Mouse (Mus musculus) brown adipose tissue, adult 24 weeks (tissue): ENCODE measurements at regions not wholly inside any gene's neighbourhood (a gene's known extent, or its start where the extent isn't known, plus 50 kb on each side); places are given as distances from the start of the nearest gene placed in this dataset.

Source experiments
- H3K27ac ChIP-seq: fragments of 200-500 bp; replicated peaks from 2 replicates; pipeline ENCODE4 v1.5.1; 2012; ENCODE audit warnings: low read depth, mild to moderate bottlenecking, low read length
- H3K4me1 ChIP-seq: fragments of 200-500 bp; 2 replicates; pipeline ENCODE4 v1.6.1; 2012; ENCODE audit warnings: low read length, mixed read lengths; ENCODE audit not compliant: control insufficient read depth, insufficient read depth, insufficient read length
- H3K4me3 ChIP-seq: fragments of 200-500 bp; 2 replicates; pipeline ENCODE4 v1.5.1; 2012; ENCODE audit warnings: low read depth, mild to moderate bottlenecking, low read length, moderate library complexity; ENCODE audit not compliant: insufficient read depth

DNA sequence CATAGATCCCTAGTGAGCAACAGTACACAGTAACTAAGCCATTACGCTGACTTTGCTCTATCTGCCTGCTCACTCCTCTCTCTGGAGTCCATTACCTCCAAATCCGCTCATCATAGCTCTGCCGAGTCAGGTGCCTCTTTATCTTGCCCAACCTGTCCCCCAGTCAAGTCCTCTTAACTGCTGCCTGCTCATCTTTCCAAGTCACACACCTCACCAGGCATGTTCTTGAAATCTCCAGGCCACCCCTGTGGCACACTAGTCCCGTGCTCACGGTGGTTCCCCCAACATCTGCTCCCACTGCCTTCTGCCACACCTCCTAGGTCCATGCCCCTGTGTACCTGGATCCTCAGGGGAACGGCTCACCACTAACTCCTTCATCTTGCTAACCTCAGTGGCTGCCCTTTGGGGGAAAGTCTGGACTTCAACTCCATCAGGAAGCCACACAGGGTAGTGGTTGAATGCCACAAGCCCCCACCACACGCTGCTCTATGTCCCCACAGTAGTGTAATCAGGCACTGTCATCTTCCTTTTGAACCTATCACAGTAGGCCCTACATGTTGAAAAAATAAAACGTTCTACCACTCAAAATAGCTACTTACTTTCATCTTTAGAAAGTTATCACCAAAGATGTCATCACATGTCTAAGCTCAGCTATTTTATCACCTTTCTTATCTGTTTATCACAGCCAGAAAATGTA is 126.3 kb upstream of the Klf14 start:
- no peak overlapping the region for H3K4me3 ChIP-seq
- no peak overlapping the region for H3K27ac ChIP-seq
- peaks cover 27% of the 10 kb centered on the region for H3K4me1 ChIP-seq

DNA sequence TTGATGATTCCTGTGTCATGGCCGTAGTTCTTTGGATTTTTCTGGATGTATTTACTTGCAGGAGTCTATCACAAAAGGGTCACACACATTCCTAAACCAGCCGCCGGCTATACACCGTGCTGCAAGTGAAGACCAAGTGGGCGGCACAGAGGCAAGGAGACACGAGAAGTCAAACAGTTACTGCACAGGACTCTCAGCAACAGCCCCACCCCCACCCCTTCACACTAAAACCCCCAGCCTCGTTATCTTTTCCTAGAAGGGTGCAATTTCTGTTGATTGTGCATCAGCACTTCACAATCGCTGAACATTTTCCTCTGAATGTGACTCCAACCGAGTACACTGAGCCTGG is 126.9 kb upstream of the Klf14 start:
- no peak overlapping the region for H3K4me3 ChIP-seq
- H3K27ac ChIP-seq = no peak overlapping the region
- peaks cover 30% of the 10 kb centered on the region for H3K4me1 ChIP-seq

DNA sequence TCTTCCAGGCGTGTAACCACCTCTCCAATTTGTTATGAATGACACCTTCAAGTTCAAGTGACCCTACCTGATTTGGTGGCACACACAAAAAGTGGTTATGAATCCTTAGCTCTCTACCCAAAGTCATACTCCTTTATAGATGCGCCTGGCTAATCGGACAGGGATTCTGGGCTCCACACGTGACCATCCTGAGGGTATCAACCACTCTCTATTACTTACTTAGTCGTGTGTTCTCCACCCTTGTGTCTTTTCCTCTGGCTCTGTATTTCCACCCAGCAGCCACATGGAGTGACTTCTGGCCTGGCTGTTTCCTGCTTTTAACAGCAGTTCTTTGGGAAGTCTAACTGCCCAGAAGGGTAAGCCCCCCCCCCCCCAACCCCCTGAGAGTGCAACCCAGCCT is 127.4 kb upstream of the Klf14 start:
- Histone ChIP-seq H3K4me3 (no peak overlapping the region), H3K4me1 (peaks cover 34% of the 10 kb centered on the region), H3K27ac (no peak overlapping the region)

DNA sequence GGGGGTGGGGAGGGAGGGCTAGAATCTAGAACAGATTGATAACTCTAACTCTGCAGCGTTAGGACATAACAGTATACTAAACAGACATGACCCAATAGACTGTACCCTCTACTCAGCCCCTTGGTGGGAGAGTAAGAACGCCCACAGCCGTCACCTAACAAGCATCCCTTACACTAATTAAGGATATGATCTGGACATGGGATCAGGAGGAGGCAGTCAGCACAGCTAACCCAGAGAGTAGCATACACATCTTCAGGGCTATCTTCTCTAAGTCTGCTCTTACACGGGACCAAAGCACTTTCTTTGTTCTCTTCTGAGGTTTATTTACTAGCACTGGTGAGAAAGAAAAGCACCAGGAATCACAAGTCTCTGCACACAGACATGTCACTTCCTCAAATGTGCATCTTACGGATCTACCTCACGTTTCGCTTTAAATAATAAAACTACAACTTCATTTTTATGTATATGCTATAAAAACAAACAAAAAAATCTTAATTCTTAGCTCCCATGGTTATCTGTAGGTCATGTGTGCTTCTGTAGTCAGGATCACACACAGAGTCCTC is 128.0 kb upstream of the Klf14 start:
- peaks cover 38% of the 10 kb centered on the region for H3K4me1 ChIP-seq
- no peak overlapping the region for H3K4me3 ChIP-seq
- no peak overlapping the region for H3K27ac ChIP-seq

DNA sequence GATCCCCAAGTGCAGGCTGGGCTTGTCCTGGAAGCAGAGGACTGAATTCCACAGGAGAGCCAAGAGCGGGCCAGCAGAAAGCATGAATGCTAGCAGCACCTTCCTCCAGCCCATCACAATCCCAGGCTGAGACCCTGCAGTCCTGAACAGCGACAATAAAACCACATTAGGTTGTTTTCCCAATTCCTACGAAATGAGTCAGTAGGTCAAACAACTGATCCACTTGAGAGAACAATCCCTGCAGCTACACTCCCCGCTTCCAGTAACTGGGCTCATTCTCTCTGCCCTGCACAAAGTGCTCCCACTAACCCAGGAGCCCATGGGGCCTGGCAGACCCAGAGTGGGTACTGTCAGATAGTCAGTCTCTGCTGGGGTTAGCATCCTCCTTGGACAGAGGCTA is 128.6 kb upstream of the Klf14 start:
- Histone ChIP-seq H3K27ac (0 out of 2 replicates have a peak overlapping the region, but pooled peaks have one; percentile 1), H3K4me1 (peaks cover 34% of the 10 kb centered on the region), H3K4me3 (no peak overlapping the region)

DNA sequence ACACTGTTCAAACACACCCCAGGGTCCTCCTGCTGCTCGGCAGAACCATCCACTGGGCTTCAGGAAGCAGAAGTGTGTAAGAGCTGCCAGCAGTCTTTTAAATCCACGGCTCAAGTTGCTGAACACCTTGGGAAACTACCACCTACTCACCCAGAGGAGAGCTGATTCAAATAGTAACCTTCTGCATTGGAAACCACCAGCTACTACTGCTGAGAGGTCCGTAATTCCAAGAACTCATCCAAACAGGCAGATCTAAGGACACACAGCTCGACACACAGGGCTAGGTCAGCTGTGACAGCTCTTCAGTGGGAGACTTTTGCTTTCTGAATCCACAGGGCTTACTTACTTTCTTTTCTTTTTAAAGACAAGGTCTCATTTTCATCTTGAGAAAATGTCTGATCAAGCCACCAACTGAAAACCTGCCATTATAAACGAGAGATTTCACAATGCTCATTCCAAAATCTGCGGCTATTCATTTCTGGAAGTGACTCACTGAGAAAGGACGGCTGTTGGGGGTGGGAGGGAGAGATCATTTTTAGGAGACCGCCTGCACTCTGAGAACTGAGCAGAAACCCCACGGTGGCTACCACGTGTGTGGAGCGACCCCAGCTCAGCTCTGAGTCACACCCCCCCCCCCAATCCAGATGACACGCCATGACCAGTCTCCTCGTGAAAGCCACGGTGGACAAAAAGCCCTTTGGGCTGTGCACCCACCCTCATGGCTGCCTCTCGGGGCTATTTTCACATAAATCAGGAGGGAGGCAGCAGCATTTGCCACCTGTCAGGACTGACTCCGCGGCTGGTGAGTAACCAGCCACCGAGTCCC is 129.5 kb upstream of the Klf14 start:
- peak overlapping the region; percentile 42 for H3K27ac ChIP-seq
- no peak overlapping the region for H3K4me3 ChIP-seq

DNA sequence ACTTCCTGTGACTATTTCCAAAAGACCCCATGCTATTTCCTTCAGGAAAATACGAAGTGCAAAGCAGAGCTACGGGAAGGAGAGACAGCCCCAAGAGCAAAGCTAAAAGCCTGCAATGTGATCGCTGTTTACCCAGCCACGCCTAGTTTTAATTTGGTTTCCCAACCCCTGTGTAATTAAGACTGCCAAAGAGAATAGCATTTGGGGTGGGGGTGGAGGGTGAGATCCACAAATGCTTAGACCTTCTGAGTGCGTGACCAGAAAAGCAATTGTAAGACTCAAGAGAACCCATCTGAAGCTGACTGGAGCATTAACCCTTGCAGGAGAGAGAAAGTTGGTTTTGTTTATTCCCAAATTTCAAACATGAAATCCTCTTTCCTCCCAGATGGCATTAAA is 130.1 kb upstream of the Klf14 start:
- Histone ChIP-seq H3K4me3 (no peak overlapping the region), H3K27ac (peak overlapping the region; percentile 42), H3K4me1 (peaks cover 29% of the 10 kb centered on the region)

More for the DNA sequence above, 129.5 kb upstream of the Klf14 start:
- H3K4me1 ChIP-seq = peaks cover 29% of the 10 kb centered on the region

DNA sequence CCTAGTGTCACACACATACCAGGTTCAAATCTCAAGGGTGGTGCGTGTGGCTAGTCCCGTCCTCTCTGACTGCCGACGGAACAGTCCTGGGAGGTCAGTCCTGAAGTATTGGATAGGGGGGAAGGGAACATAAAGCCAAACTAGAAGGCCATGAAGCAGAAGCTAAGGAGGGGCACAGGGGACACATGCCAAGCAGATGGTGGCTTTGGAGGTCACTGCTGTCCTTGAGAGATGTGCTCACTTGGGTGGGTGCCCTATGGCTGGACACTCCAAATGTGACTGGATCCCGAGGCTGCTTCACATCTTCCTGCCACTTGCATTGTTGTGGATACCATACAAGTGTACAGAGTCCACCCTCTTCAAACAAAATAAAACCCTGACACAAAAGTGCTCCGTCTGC is 131.4 kb upstream of the Klf14 start:
- peaks cover 29% of the 10 kb centered on the region for H3K4me1 ChIP-seq
- H3K4me3 ChIP-seq = no peak overlapping the region
- H3K27ac ChIP-seq = peak overlapping the region; percentile 85

DNA sequence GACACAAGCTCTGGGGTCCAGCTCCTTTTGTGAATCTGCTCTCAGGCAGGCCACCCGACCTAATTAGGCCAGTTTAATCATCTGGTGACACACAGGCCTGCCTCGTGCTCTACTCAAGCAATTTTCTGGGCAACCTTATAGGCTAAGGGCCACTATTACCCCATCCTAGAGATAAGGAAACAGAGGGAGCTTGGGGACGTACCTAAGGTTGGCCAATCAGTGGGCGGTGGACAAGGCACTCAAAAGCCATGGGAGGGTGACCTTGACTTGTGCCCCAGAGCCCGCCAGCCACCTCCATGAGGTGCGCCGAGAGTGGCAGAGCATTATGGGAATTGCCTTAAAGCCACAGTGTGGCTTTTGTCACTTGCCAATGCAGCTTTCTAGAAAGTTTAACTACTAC is 131.9 kb upstream of the Klf14 start:
- H3K4me3 ChIP-seq = no peak overlapping the region
- peak overlapping the region; percentile 85 for H3K27ac ChIP-seq
- peaks cover 29% of the 10 kb centered on the region for H3K4me1 ChIP-seq

DNA sequence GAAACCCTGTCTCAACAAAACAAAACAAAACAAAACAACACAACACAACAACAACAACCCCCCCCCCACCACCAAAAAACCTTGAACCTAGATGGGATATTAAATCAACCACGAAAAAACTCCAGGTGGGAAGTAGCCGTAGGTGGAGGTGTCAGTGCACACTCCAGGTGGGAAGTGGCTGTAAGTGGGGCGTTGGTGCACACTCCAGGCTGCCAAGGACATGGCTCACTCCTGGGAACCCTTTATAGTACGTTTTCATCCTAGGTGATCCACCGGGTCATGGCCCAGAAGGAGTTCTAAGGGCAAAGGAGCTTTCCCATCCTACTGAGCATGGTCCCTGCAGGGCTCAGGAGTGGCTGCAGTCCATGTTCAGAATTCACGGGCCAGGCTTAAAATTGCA is 133.4 kb upstream of the Klf14 start:
- no peak overlapping the region for H3K4me3 ChIP-seq
- peaks cover 34% of the 10 kb centered on the region for H3K4me1 ChIP-seq
- no peak overlapping the region for H3K27ac ChIP-seq

DNA sequence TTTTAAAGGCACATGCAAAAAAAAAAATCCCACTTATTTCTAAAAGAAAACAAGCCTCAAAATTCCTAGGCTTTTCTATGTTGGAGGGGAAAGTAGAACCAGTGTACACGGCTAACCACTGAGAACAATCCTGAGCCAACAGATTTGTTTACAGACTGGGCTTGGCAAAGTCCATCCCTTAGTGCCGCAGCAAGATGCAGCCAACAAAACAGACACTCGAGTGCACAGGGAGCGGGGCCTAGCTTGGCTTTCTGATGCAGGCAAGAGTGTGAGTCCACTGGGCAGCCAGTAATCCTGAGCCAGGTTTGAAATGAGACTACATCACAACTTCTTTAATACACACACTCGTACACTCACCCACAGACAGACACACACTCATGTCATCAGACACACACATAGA is 133.9 kb upstream of the Klf14 start:
- Histone ChIP-seq H3K4me1 (peaks cover 35% of the 10 kb centered on the region), H3K27ac (no peak overlapping the region), H3K4me3 (no peak overlapping the region)

DNA sequence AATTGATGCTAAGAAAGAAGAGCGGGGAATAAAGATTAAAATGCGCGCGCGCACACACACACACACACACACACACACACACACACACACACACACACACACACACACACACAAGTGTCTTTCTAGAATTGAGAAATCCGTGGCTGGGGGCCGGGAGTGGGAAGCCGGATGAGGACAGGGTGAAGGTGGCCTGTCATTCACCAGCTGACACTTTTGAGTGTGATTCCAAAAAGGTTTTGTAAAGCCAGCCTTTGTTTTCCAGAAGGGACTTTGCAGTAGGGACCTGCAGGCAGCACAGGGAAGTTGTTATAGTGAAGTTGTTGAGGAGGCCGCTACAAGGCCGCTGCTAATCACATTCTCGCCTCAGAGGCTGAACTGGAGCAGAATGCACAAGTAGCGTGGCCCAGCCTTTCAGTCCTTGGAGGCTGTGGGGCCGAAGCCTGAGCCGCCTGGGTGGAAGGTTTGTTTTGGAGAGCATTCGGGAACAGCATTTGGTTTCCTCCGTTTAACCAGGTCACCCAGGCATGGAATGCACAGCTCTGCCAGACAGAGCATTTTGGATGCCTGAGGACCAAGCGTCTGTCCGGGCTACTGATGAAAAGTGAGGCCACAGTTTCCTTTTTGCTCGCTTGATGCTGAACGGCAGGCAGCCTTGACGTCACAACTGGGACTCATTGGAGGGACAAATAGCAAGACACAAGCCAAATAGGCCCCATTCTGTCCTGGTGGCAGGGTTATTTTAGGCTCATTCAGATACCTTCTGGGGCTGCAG is 137.3 kb upstream of the Klf14 start:
- Histone ChIP-seq H3K4me1 (peaks cover 20% of the 10 kb centered on the region), H3K27ac (0 out of 2 replicates have a peak overlapping the region, but pooled peaks have one; percentile 13), H3K4me3 (no peak overlapping the region)

DNA sequence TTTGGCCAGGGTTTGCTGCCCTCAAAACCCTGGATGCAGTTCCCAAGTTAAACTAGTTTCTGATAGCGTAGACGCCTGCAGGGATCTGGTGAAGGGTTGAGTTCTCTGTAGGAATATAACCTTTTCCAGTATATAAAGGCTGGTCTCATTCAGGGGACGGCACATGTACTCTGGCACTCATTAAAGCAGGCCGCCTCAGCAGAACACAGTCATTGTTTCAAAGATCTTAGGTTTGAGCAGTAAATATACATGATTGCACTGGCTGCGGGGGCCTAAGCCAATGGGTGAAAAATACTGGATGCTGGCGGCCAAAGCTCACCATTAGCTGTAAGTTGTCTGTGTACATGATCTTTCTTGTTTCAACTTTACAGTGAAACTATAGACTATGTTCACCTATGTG is 137.9 kb upstream of the Klf14 start:
- Histone ChIP-seq H3K4me3 (no peak overlapping the region), H3K27ac (peak overlapping the region; percentile 4; the same call in 1 of the 2 replicates), H3K4me1 (peaks cover 18% of the 10 kb centered on the region)

DNA sequence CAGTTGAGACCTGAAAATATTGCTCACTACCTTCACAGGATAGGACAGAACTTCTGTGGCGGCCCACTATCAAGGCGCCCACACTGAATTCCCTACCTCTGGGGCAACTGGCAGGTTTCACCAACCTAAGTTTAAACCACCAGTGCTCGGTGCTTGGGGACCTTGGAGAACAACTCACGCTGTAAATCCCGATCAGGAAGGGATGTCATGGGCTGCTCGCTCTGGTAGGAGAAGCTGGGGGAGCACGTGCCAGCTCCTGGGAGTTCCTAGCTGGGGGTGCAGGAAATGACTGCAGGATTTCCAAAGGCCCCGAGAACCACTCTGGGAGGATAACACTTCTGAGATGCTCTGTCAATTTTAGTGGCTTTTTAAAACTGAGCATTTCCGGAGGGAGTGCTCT is 138.4 kb upstream of the Klf14 start:
- peaks cover 18% of the 10 kb centered on the region for H3K4me1 ChIP-seq
- H3K27ac ChIP-seq = no peak overlapping the region
- no peak overlapping the region for H3K4me3 ChIP-seq

DNA sequence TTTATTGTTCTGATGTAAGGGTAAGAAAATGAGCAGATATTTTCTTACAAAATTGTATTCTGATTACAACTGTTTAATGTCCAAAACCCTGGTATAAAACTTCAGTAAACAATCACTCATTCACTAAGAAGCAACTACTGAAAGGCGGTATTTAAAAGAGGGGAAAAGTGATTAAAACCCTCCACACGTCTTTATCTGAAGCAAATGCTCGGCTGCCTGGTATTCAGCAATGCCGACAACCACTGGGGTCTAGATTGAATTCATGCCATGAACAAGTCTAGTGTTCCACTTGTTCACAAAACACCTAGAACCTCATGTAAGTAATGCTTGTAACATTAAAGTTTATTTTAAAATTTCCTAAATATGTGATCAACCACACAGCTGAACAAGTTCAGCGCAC is 139.2 kb upstream of the Klf14 start:
- H3K4me1 ChIP-seq = peaks cover 18% of the 10 kb centered on the region
- no peak overlapping the region for H3K27ac ChIP-seq
- H3K4me3 ChIP-seq = no peak overlapping the region
